Mouse (Mus musculus) testis, adult 2 months (tissue): ENCODE measurements around the gene Dgkd. TPM values are rescaled to one million over a fixed set of nuclear protein-coding genes. Genes with fewer than 3 reads are reported as not detected.

Experiments
- H3K27ac ChIP-seq: fragments of 200-500 bp; 2 replicates; pipeline ENCODE4 v1.5.1; 2012; ENCODE audit warnings: low read depth, low read length; ENCODE audit not compliant: control insufficient read depth, insufficient read depth
- H3K27me3 ChIP-seq: fragments of 200-500 bp; 2 replicates; pipeline ENCODE4 v1.6.1; 2012; ENCODE audit warnings: mild to moderate bottlenecking, low read length, moderate library complexity; ENCODE audit not compliant: control insufficient read depth, insufficient read depth
- H3K36me3 ChIP-seq: fragments of 200-500 bp; 2 replicates; pipeline ENCODE4 v1.6.1; 2012; ENCODE audit warnings: mild to moderate bottlenecking, low read length; ENCODE audit not compliant: control insufficient read depth, insufficient read depth
- H3K4me1 ChIP-seq: fragments of 200-500 bp; 2 replicates; pipeline ENCODE4 v1.6.1; 2012; ENCODE audit warnings: low read length; ENCODE audit not compliant: control insufficient read depth, insufficient read depth
- H3K4me3 ChIP-seq: fragments of 200-500 bp; 2 replicates; pipeline ENCODE4 v1.5.1; 2012; ENCODE audit warnings: low read depth, mild to moderate bottlenecking, low read length, moderate library complexity, mixed read lengths; ENCODE audit not compliant: control insufficient read depth
- CTCF ChIP-seq: fragments of 200-500 bp; IDR thresholded peaks from 2 replicates; pipeline ENCODE4 v1.5.1; 2012; ENCODE audit warnings: low read depth, mild to moderate bottlenecking, inconsistent platforms, low read length, moderate library complexity; ENCODE audit not compliant: control insufficient read depth, insufficient read depth, insufficient replicate concordance
- POLR2A ChIP-seq: fragments of 200-500 bp; IDR thresholded peaks from 2 replicates; pipeline ENCODE4 v1.6.1; 2012; ENCODE audit warnings: low read depth, mild to moderate bottlenecking, inconsistent platforms, low read length, moderate library complexity; ENCODE audit not compliant: control insufficient read depth
- polyA plus RNA-seq: library from polyadenylated mRNA; depleted of rRNA; stranded (reverse); fragments of >200 nt; gene quantifications from 2 replicates; pipeline ENCODE4 v1.2.3, GENCODE M21; 2012; rRNA removed

The Dgkd gene
- polyA plus RNA-seq, 1 experiment = 69.6 TPM

- no peaks in the 10 kb centered on the region for H3K4me1 ChIP-seq
- no peak overlapping the region for H3K4me3 ChIP-seq
- TF ChIP-seq POLR2A (no peak), CTCF (no peak)
- no peaks in the 10 kb centered on the region for H3K27me3 ChIP-seq
- H3K36me3 ChIP-seq = no peaks in the 10 kb centered on the region
- H3K27ac ChIP-seq = no peak overlapping the region
These were observed 107.7 kb downstream of the Dgkd start for GRCm38 (mm10) chr1:87960752-87961151.

GRCm38 (mm10) chr1:87961459-87962167, 108.5 kb downstream of the Dgkd start:
- no peak for TF ChIP-seq CTCF
- TF ChIP-seq POLR2A = no peak
- no peaks in the 10 kb centered on the region for H3K4me1 ChIP-seq
- no peaks in the 10 kb centered on the region for H3K27me3 ChIP-seq
- H3K36me3 ChIP-seq = no peaks in the 10 kb centered on the region; the same call in 1 of the 2 replicates
- H3K27ac ChIP-seq = no peak overlapping the region
- H3K4me3 ChIP-seq = no peak overlapping the region

DNA sequence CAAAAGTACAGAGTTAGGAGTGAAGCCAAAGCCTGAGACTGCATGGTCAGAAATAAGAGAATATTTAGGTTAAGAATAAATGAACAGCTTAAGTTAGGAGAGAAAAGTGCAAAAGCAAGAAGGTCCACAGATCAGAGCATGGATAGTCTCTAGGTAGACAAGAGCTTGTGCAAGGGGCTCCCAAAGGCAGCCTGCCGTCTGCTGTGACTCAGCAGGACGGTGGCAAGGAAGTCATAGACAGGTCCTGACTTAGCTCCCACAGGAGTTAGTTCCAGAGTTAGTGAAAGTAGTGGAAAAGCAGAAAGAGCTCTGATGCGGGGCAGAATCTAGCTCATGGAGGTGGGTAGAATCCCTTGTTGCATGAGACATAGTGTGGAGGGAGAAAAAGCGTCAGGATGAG, 117.3 kb downstream of the Dgkd start:
- no peaks in the 10 kb centered on the region for H3K4me1 ChIP-seq
- TF ChIP-seq CTCF = no peak
- no peak for TF ChIP-seq POLR2A
- H3K4me3 ChIP-seq = no peak overlapping the region
- no peak overlapping the region for H3K27ac ChIP-seq
- no peaks in the 10 kb centered on the region; the same call in none of the 2 replicates for H3K36me3 ChIP-seq
- H3K27me3 ChIP-seq = no peaks in the 10 kb centered on the region

DNA sequence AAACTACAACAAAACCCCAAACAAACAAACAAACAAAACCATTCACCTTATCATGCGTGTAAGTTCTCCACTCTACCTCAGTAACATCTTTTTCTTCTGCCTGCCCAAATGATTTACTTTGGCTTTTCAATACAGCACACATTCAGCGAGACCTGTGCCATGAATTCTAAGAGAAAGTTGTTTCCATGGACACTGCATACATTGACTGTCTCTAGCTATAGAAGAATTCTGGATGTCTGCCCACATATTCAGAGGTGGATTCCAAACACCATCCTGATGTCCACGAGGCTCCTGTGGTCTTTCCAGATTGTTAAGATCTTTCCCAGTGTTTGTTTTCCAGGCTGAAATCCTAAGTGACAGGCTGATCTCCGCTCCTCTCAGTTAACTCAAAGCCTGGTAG, 129.2 kb downstream of the Dgkd start:
- no peaks in the 10 kb centered on the region for H3K27me3 ChIP-seq
- no peak overlapping the region for H3K4me3 ChIP-seq
- no peaks in the 10 kb centered on the region for H3K4me1 ChIP-seq
- H3K36me3 ChIP-seq = peaks cover 3% of the 10 kb centered on the region
- TF ChIP-seq CTCF (no peak), POLR2A (no peak)
- no peak overlapping the region for H3K27ac ChIP-seq

DNA sequence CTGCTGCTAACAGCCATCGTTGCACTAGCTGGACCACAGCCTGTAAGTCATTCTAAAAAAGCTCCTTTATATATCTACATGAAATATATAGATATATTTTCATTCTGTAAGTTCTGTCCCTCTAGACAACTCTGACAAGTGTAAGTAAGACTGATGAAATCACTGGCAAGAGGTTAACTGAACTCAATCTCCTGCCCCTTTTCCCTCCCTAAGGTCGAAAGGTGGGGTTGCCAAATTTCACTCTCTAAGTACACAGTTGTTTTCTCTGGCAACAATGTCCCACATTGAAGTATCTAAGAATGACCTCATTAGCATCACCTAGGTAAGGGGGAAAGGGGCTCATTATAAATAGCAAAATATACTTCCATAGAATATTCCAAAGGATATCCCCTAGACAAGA, 139.6 kb downstream of the Dgkd start:
- no peak for TF ChIP-seq CTCF
- TF ChIP-seq POLR2A = no peak
- Histone ChIP-seq H3K27ac (no peak overlapping the region), H3K36me3 (no peaks in the 10 kb centered on the region; the same call in 1 of the 2 replicates), H3K4me1 (no peaks in the 10 kb centered on the region), H3K4me3 (no peak overlapping the region), H3K27me3 (no peaks in the 10 kb centered on the region)

Other genes with a start within 250 kb of the Dgkd start
- 8.1 and 10.4 TPM in 2 replicates for gene Inpp5d, start 233.0 kb upstream of the Dgkd start, polyA plus RNA-seq
- 7.8 and 9.1 TPM in 2 replicates for gene Atg16l1, start 97.4 kb upstream of the Dgkd start, polyA plus RNA-seq
- 11.1 and 11.2 TPM in 2 replicates for gene Sag, start 49.6 kb upstream of the Dgkd start, polyA plus RNA-seq
- 6.4 and 7.6 TPM in 2 replicates for gene Usp40, start 155.3 kb downstream of the Dgkd start, polyA plus RNA-seq
- gene Ugt1a10, start 202.1 kb downstream of the Dgkd start, polyA plus RNA-seq = not detected in 2 replicates
- gene Ugt1a9, start 217.5 kb downstream of the Dgkd start, polyA plus RNA-seq = 0.06 TPM in 1 of 2 replicates, not detected in the other
- not detected in 2 replicates for gene Ugt1a8, start 234.5 kb downstream of the Dgkd start, polyA plus RNA-seq
- 4.3 and 6.5 TPM in 2 replicates for gene Ugt1a7c, start 241.8 kb downstream of the Dgkd start, polyA plus RNA-seq
- 1.0 and 7.4 TPM in 2 replicates for gene Ugt1a6b, start 250.0 kb downstream of the Dgkd start, polyA plus RNA-seq